Mouse (Mus musculus) lung, embryonic 15.5 days (tissue): ENCODE data around the gene Myh3. TPM values are rescaled to one million over a fixed set of nuclear protein-coding genes. Genes with fewer than 3 reads are reported as not detected.

Source experiments
- ATAC-seq: fragments of 200-750 bp; cut with Nextera tagmentation; 2 replicates; pipeline ENCODE4 v1.8.0; 2017; ENCODE audit warnings: moderate number of reproducible peaks, borderline replicate concordance; ENCODE audit not compliant: low FRiP score, low TSS enrichment; ENCODE audit errors: extremely low read depth
- H3K27ac ChIP-seq: fragments of 300-500 bp; sonication (generic); 2 replicates; pipeline ENCODE4 v1.5.1; 2015; ENCODE audit warnings: moderate library complexity, mild to moderate bottlenecking, inconsistent platforms
- H3K27me3 ChIP-seq: fragments of 300-500 bp; sonication (generic); 2 replicates; pipeline ENCODE4 v1.6.1; 2015; ENCODE audit warnings: inconsistent platforms
- H3K36me3 ChIP-seq: fragments of 300-500 bp; sonication (generic); 2 replicates; pipeline ENCODE4 v1.6.1; 2015; ENCODE audit warnings: inconsistent platforms
- H3K4me1 ChIP-seq: fragments of 300-500 bp; sonication (generic); 2 replicates; pipeline ENCODE4 v1.6.1; 2015; ENCODE audit warnings: inconsistent platforms
- H3K4me2 ChIP-seq: fragments of 300-500 bp; sonication (generic); 2 replicates; pipeline ENCODE4 v1.6.1; 2015; ENCODE audit warnings: inconsistent platforms, mild to moderate bottlenecking, moderate library complexity
- H3K4me3 ChIP-seq: fragments of 300-500 bp; sonication (generic); 2 replicates; pipeline ENCODE4 v1.5.1; 2015; ENCODE audit warnings: mild to moderate bottlenecking, inconsistent platforms
- H3K9ac ChIP-seq: fragments of 300-500 bp; sonication (generic); 2 replicates; pipeline ENCODE4 v1.6.1; 2015; ENCODE audit warnings: inconsistent platforms
- H3K9me3 ChIP-seq: fragments of 300-500 bp; sonication (generic); 2 replicates; pipeline ENCODE4 v1.6.1; 2016; ENCODE audit warnings: inconsistent platforms
- WGBS: fragments of 180-500 bp; shearing (Covaris S2); methylation state at CpG from one replicate; pipeline ENCODE4 v1.1.7; 2015; 5-methylcytosine and 5-hydroxymethylcytosine counted together
- polyA plus RNA-seq: library from polyadenylated mRNA; unstranded; fragments of >200 nt; fragmentation: Nextera tagmentation; extraction: Ambion mirVana; gene quantifications from 2 replicates; pipeline ENCODE4 v1.2.1, GENCODE M21; 2015

Gene Myh3
- 0.59 and 1.9 TPM in 2 replicates for polyA plus RNA-seq

DNA sequence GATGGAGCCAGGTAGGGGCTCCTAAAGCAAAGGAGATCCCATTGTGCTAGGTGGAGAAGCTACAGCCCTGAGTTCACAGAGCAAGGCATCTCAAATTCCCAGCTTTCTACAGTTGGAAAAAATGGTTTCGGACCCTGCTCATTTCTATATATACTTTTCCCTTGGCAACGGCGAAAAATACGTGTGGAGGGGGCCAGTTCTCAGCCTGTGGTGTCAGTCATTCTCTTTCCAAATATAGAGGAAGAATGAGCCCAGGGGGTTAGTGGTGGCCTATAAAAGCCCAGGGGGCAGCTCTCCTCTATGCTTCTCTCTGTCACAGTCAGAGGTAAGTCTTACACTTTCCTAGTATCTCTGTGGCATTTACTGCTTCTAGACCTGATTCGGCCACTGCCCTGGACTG is at the start of gene Myh3:
TSS of gene Myh3 (plus strand) at position 301 of the 400 bp plus-strand sequence.
- Histone ChIP-seq H3K4me2 (no peak within 1 kb of the TSS), H3K4me3 (no peak within 1 kb of the TSS), H3K36me3 (no peaks in the 10 kb centered on the region), H3K27ac (no peak within 1 kb of the TSS), H3K27me3 (no peaks in the 10 kb centered on the region; the same call in 1 of the 2 replicates), H3K9ac (no peak within 1 kb of the TSS), H3K4me1 (no peaks in the 10 kb centered on the region), H3K9me3 (no peaks in the 10 kb centered on the region)
- WGBS, result 85% methylated on average over 5 of the region's 5 CpGs
- ATAC-seq, result no peak

DNA sequence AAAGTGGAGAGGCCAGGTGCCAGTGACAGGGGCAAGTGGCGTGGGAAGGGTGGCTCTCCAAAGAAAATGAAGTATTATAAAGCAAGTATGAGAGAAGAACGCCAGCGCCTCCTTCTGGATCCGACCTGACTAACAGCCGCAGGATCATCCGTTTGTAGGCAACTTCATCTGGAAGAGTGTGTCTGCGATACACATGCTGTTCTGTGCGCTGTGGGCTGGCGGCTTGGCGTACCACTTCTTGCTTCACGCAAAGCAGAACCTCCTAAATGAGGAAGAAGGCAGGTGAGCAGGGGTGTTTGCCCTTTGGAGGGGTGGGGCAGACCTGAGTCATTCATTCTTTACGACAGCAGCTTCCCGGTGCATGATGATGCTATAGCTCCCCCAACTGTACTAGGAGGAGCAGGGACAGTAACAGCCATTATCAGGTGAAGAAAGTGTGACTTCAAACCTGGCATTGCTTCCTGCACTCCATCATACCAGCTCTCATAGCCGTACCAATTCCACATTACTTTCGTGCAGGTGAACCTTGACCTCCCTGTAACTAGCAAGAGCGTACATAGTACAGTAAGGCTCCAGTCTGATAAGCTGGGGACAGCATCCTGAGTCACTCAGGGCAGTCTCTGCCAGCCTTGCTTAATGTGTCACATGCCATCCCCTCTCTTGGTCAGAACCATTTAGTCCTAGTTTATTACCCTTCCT is 47.0 kb upstream of the Myh3 start:
- 57% methylated on average over 16 of the region's 16 CpGs for WGBS
- no peak for ATAC-seq

DNA sequence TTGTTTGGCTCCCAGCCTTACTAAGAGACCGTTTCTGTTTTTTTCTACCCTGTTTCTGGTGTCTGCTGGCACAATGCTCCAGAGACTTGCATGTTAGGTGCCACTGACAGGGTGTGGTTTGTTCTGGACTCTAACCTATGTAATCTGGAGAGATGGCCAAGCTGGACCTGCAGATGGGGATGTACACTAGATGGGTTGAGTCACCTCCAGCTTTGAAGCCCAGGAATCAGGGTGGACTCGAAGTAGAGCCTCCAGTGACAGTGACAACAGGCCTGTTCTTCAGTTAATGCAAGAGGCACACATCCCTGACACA is 46.5 kb upstream of the Myh3 start:
- H3K4me1 ChIP-seq, result no peaks in the 10 kb centered on the region
- no peak overlapping the region for H3K27ac ChIP-seq
- 65% methylated on average over 2 of the region's 2 CpGs for WGBS
- no peak overlapping the region for H3K4me3 ChIP-seq
- H3K9ac ChIP-seq, result no peak overlapping the region
- no peak overlapping the region for H3K4me2 ChIP-seq
- H3K36me3 ChIP-seq, result no peaks in the 10 kb centered on the region
- ATAC-seq, result no peak
- H3K9me3 ChIP-seq, result no peaks in the 10 kb centered on the region
- no peaks in the 10 kb centered on the region for H3K27me3 ChIP-seq

More for the DNA sequence above, 47.0 kb upstream of the Myh3 start:
- no peak overlapping the region for H3K4me2 ChIP-seq
- H3K9me3 ChIP-seq, result no peaks in the 10 kb centered on the region
- no peaks in the 10 kb centered on the region for H3K27me3 ChIP-seq
- no peaks in the 10 kb centered on the region for H3K36me3 ChIP-seq
- H3K9ac ChIP-seq, result no peak overlapping the region
- H3K27ac ChIP-seq, result no peak overlapping the region
- H3K4me1 ChIP-seq, result no peaks in the 10 kb centered on the region
- H3K4me3 ChIP-seq, result no peak overlapping the region

DNA sequence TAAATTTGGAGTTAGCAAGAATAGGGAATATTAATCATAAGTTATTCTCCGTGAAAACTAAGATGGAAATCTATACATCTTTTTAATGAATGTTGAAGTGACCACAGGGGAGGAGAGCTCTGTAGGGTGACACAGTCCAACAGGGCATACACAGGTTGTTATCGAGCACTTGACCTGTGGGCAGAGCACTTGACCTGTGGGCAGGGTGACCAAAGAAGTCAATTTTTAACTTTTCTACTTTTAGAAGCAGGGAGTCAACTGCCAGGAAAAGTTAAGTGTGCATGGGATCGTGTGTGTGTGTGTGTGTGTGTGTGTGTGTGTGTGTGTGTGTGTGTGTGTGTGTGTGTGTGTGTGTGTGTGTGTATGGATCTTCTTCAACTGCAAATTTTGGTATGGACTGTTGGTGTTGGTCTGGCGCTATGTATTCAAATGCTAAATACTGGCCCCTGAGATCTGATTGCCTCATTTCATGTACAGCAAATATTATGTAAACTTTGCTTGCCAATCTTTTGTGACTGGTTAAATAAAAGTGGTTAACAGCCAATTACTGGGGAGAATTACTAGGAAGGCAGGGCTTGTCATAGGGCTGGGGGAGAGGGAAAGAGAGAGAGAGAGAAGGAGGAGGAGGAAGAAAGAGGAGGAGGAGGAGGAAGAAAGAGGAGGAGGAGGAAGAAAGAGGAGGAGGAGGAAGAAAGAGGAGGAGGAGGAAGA is 43.2 kb upstream of the Myh3 start:
- Histone ChIP-seq H3K36me3 (peaks cover 14% of the 10 kb centered on the region), H3K4me3 (no peak overlapping the region), H3K9me3 (no peaks in the 10 kb centered on the region), H3K27me3 (no peaks in the 10 kb centered on the region), H3K4me2 (no peak overlapping the region), H3K4me1 (no peaks in the 10 kb centered on the region), H3K9ac (no peak overlapping the region), H3K27ac (no peak overlapping the region)
- WGBS, result 44% methylated on average over 4 of the region's 4 CpGs
- ATAC-seq, result no peak

DNA sequence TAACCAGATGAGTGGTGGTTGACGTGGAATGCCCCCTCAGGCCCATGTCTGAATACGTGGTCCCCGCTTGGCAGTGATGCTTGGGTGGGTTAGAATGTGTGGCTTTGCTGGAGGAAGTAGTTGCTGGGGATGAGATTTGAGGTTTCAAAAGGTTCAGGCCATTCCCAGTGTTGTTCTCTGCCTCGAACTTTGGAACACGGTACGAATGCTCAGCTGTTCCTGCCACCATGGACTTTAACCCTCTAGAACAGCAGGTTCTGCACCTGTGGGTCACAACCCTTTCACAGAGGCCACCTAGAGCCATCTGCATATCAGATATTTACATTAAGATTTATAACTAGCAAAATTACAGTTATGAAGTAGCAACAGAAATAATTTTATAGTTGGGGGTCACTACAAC is 41.9 kb upstream of the Myh3 start:
- Histone ChIP-seq H3K9me3 (no peaks in the 10 kb centered on the region), H3K27me3 (no peaks in the 10 kb centered on the region), H3K9ac (no peak overlapping the region), H3K27ac (no peak overlapping the region), H3K4me3 (no peak overlapping the region), H3K4me2 (no peak overlapping the region), H3K4me1 (no peaks in the 10 kb centered on the region), H3K36me3 (peaks cover 26% of the 10 kb centered on the region)
- no peak for ATAC-seq
- WGBS, result 83% methylated on average over 6 of the region's 6 CpGs

DNA sequence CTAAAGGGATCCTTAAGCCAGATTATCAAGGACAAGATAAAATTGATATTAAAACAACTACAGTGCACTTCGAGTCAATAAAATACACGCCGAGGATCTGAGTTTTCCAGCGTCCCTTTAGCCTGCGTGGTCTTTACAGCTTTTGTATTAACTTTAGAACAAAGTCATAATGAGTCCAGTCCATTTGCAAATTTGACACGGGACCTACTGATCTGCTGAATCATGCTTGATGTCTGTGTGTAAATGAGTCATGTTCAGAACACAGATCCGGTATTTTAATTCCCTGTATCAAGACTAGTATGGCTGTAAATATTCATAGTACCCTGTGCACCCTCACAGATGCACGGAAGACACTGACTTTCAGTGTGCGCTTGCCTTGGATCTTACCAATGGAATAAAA is 41.2 kb upstream of the Myh3 start:
- Histone ChIP-seq H3K9ac (no peak overlapping the region), H3K9me3 (no peaks in the 10 kb centered on the region), H3K27me3 (no peaks in the 10 kb centered on the region), H3K36me3 (peaks cover 33% of the 10 kb centered on the region), H3K27ac (no peak overlapping the region), H3K4me1 (no peaks in the 10 kb centered on the region), H3K4me3 (no peak overlapping the region), H3K4me2 (no peak overlapping the region)
- 92% methylated on average over 9 of the region's 9 CpGs for WGBS
- ATAC-seq, result no peak

DNA sequence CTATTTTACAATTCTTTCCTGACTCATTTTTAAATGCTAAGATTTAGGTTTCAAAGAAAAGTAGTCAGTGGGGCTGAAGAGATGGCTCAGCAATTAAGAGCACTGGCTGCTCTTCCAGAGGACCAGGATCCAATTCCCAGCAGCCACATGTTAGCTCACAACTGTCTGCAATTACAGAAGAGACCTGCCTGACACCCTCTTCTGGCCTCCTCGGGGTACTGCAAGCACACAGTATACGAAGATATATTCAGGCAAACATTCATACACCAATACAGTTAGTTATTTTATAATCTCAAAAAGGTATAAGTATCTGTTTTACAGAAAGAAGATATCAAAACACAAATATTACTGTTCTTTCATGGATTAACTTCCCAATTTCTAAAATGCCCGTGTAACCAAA is 38.3 kb upstream of the Myh3 start:
- Histone ChIP-seq H3K9ac (no peak overlapping the region), H3K9me3 (no peaks in the 10 kb centered on the region), H3K27me3 (no peaks in the 10 kb centered on the region), H3K4me2 (no peak overlapping the region), H3K4me1 (no peaks in the 10 kb centered on the region), H3K27ac (no peak overlapping the region), H3K4me3 (no peak overlapping the region), H3K36me3 (peaks cover 33% of the 10 kb centered on the region)
- no peak for ATAC-seq
- 92% methylated on average over 3 of the region's 3 CpGs for WGBS

DNA sequence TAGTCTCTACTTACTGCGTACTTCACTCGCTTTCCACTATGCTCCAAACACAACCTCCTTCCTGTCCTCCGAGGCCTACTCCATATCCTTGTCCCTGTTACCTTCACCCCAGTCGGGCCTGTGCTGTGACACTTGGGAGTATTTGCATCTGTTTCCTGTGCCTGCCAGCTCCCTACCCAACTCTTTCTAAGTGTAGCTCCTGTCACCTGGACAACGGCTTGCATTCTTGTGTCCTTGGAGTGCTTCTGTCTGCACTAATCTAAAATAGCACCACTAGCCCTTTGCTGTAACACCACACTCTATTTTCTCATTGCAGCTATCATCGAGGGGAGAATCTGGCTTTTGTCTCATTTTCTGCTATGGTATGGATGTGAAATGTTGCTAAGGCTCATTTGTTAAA is 37.6 kb upstream of the Myh3 start:
- Histone ChIP-seq H3K4me2 (no peak overlapping the region), H3K9ac (no peak overlapping the region), H3K27me3 (no peaks in the 10 kb centered on the region), H3K36me3 (peaks cover 33% of the 10 kb centered on the region), H3K9me3 (no peaks in the 10 kb centered on the region), H3K27ac (no peak overlapping the region), H3K4me1 (no peaks in the 10 kb centered on the region), H3K4me3 (no peak overlapping the region)
- WGBS, result 92% methylated on average over 6 of the region's 6 CpGs
- no peak for ATAC-seq

DNA sequence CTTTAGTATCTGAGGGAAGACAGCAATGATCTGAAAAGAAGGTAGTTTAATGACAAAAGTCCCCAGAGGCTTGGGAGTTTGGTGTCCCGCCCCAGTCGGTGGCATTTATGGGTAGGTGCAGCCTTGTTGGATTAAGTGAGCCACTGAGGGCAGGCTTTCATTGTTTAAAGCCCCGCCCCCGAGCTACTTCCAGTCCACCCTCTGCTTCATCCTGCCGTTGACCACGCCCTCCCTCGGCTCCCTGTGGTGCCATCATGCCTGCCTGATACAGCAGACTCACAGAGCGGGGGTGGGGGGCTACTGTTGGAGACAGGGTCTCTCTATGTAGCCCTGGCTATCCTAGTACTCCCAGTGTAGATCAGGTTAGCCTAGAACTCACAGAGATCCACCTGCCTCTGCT is 35.1 kb upstream of the Myh3 start:
- 70% methylated on average over 8 of the region's 8 CpGs for WGBS
- Histone ChIP-seq H3K27ac (no peak overlapping the region), H3K4me3 (no peak overlapping the region), H3K36me3 (peaks cover 32% of the 10 kb centered on the region), H3K9me3 (no peaks in the 10 kb centered on the region), H3K4me2 (no peak overlapping the region), H3K9ac (no peak overlapping the region), H3K4me1 (no peaks in the 10 kb centered on the region), H3K27me3 (no peaks in the 10 kb centered on the region)
- no peak for ATAC-seq

DNA sequence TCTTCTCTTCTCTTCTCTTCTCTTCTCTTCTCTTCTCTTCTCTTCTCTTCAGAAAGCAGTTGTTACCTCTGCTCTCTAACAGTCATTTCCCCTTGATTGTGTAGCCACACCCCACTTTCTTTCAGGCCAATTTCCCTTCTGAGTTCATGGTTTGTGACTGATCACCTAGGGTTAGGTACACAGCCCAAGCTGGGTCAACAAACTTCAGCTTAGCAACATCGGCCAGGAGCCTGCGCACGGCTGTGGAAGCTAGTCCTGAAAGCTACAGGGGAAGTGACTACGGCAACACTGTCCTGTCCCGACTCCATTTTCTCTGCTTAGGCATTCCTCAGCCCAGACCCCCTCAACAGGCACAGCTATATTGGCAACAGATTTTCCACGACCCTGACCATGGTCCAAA is 33.1 kb upstream of the Myh3 start:
- Histone ChIP-seq H3K27ac (no peak overlapping the region), H3K9ac (no peak overlapping the region), H3K4me3 (no peak overlapping the region), H3K4me2 (no peak overlapping the region), H3K9me3 (no peaks in the 10 kb centered on the region), H3K36me3 (peaks cover 24% of the 10 kb centered on the region), H3K4me1 (no peaks in the 10 kb centered on the region), H3K27me3 (no peaks in the 10 kb centered on the region)
- ATAC-seq, result no peak
- WGBS, result 61% methylated on average over 6 of the region's 6 CpGs

DNA sequence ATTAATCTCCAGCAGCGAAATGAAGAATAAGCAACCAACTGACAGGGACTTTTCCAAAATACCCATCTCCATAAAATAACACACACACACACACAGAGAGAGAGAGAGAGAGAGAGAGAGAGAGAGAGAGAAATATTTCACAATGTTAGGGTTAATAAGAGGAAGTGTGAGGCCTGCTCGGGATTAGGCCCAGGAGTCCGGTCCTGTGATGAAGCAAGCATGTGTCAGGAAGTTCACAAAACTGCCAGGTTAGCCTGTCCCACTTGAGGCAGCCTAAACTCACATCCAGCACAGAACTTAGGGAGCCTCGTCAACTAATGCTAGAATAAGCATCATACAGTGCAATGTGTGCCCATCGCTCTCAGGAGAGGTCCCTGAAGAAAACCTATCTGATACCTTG is 30.9 kb upstream of the Myh3 start:
- H3K9ac ChIP-seq, result no peak overlapping the region
- 85% methylated on average over 5 of the region's 5 CpGs for WGBS

DNA sequence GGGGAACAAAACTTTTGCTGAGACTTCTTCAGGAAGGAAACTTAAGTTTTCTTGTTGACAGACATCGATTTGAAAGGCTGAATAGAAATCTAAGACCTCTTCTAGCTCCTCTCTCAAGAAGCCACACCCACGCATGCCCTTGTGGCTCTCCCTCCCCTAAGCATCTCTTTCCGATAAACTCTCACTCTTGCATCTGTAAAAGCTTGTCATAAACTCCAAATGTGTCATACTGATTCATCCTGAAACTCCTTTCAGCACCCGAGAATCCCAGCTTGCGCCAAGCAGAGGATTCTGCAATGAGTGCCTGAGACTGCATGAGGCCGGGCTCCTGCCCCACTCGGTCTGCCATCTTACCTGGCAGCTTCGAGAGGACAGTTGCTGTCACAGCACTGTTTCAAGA is 29.6 kb upstream of the Myh3 start:
- Histone ChIP-seq H3K4me3 (no peak overlapping the region), H3K27ac (no peak overlapping the region), H3K9ac (no peak overlapping the region), H3K36me3 (0 out of 2 replicates have a peak, but pooled peaks cover 6% of the 10 kb centered on the region), H3K4me1 (peaks cover 10% of the 10 kb centered on the region), H3K9me3 (no peaks in the 10 kb centered on the region), H3K4me2 (no peak overlapping the region), H3K27me3 (no peaks in the 10 kb centered on the region)
- ATAC-seq, result no peak
- 85% methylated on average over 8 of the region's 8 CpGs for WGBS

More for the DNA sequence above, 30.9 kb upstream of the Myh3 start:
- H3K27me3 ChIP-seq, result no peaks in the 10 kb centered on the region
- no peaks in the 10 kb centered on the region for H3K9me3 ChIP-seq
- H3K36me3 ChIP-seq, result peaks cover 6% of the 10 kb centered on the region; the same call in 1 of the 2 replicates
- ATAC-seq, result no peak
- no peak overlapping the region for H3K27ac ChIP-seq
- no peak overlapping the region for H3K4me3 ChIP-seq
- H3K4me2 ChIP-seq, result no peak overlapping the region
- H3K4me1 ChIP-seq, result peaks cover 5% of the 10 kb centered on the region; the same call in 1 of the 2 replicates
